Mouse (Mus musculus): ENCODE measurements around the gene Tsks.
A peak's percentile ranks its signal among the peaks of the same experiment; 100 is the strongest.

Gene Tsks

GRCm38 (mm10) chr7:44978300-44978699, 35.3 kb downstream of the Tsks start:
- no peak for DNase-seq (ENCODE audit: low spot score in 2 of 2)

- DNase-seq (ENCODE audit: low spot score in 2 of 2): no peak
Observed at GRCm38 (mm10) chr7:44981539-44981938, 38.5 kb downstream of the Tsks start.

- DNase-seq (ENCODE audit: low spot score in 2 of 2): peak; percentile 83 to 89
Observed at GRCm38 (mm10) chr7:44983085-44983484, 40.1 kb downstream of the Tsks start.

- DNase-seq (ENCODE audit: low spot score in 2 of 2): no peak
Observed at GRCm38 (mm10) chr7:44983944-44984832, 41.2 kb downstream of the Tsks start.

GRCm38 (mm10) chr7:44984833-44985164, 41.8 kb downstream of the Tsks start:
- no peak for DNase-seq (ENCODE audit: low spot score in 2 of 2)

- peak; percentile 44 to 46 for DNase-seq (ENCODE audit: low spot score in 2 of 2)
Observed at GRCm38 (mm10) chr7:44985595-44986191, 42.7 kb downstream of the Tsks start.

GRCm38 (mm10) chr7:44986192-44986878, 43.3 kb downstream of the Tsks start, which contains the start of gene Prmt1:
Gene Prmt1 (minus strand): TSS chr7:44986568.
- DNase-seq (ENCODE audit: low spot score in 2 of 2): peak; percentile 98 to 99

GRCm38 (mm10) chr7:44986879-44987718, 44.1 kb downstream of the Tsks start:
- DNase-seq (ENCODE audit: low spot score in 2 of 2): no peak

GRCm38 (mm10) chr7:44996672-44997071, 53.7 kb downstream of the Tsks start:
- DNase-seq (ENCODE audit: low spot score in 2 of 2): no peak

- DNase-seq (ENCODE audit: low spot score in 2 of 2): peak; percentile 96 to 97
Observed at GRCm38 (mm10) chr7:44997231-44997939, 54.4 kb downstream of the Tsks start, which contains the start of gene Irf3. Gene Irf3 (plus strand): TSS chr7:44997648.

GRCm38 (mm10) chr7:44997940-44998428, 55.0 kb downstream of the Tsks start:
- no peak for DNase-seq (ENCODE audit: low spot score in 2 of 2)

- no peak for DNase-seq (ENCODE audit: low spot score in 2 of 2)
Observed at GRCm38 (mm10) chr7:44998501-44998955, 55.5 kb downstream of the Tsks start, which contains the start of gene Bcl2l12. Gene Bcl2l12 (minus strand): TSS chr7:44998712.

- DNase-seq (ENCODE audit: low spot score in 2 of 2): no peak
Observed at GRCm38 (mm10) chr7:44999753-45000152, 56.7 kb downstream of the Tsks start.

GRCm38 (mm10) chr7:45000539-45001114, 57.6 kb downstream of the Tsks start:
- no peak for DNase-seq (ENCODE audit: low spot score in 2 of 2)

- DNase-seq (ENCODE audit: low spot score in 2 of 2): no peak
Observed at GRCm38 (mm10) chr7:45002440-45002839, 59.4 kb downstream of the Tsks start.

GRCm38 (mm10) chr7:45004546-45004945, 61.5 kb downstream of the Tsks start:
- DNase-seq (ENCODE audit: low spot score in 2 of 2): no peak

GRCm38 (mm10) chr7:45005321-45005992, 62.5 kb downstream of the Tsks start:
- DNase-seq (ENCODE audit: low spot score in 2 of 2): no peak

- no peak for DNase-seq (ENCODE audit: low spot score in 2 of 2)
Observed at GRCm38 (mm10) chr7:45006503-45006902, 63.5 kb downstream of the Tsks start.

- no peak for DNase-seq (ENCODE audit: low spot score in 2 of 2)
Observed at GRCm38 (mm10) chr7:45007141-45007540, 64.1 kb downstream of the Tsks start.
